Mouse (Mus musculus) forebrain, embryonic 15.5 days (tissue): Measurements from ENCODE around the gene Ddx19b. TPM values are rescaled to one million over a fixed set of nuclear protein-coding genes. Genes with fewer than 3 reads are reported as not detected.

Experiments
- ATAC-seq: fragments of 200-750 bp; cut with Nextera tagmentation; replicated peaks from 2 replicates; pipeline ENCODE4 v1.8.0; 2017; ENCODE audit warnings: mild to moderate bottlenecking, moderate TSS enrichment, moderate library complexity
- H3K27ac ChIP-seq: fragments of 300-500 bp; sonication (generic); replicated peaks from 2 replicates; pipeline ENCODE4 v1.5.1; 2015; ENCODE audit warnings: mild to moderate bottlenecking, inconsistent platforms
- H3K27me3 ChIP-seq: fragments of 300-500 bp; sonication (generic); 2 replicates; pipeline ENCODE4 v1.6.1; 2015; ENCODE audit warnings: inconsistent platforms
- H3K36me3 ChIP-seq: fragments of 300-500 bp; sonication (generic); 2 replicates; pipeline ENCODE4 v1.6.1; 2015; ENCODE audit warnings: mild to moderate bottlenecking, inconsistent platforms
- H3K4me1 ChIP-seq: fragments of 300-500 bp; sonication (generic); 2 replicates; pipeline ENCODE4 v1.6.1; 2015; ENCODE audit warnings: inconsistent platforms
- H3K4me2 ChIP-seq: fragments of 300-500 bp; sonication (generic); replicated peaks from 2 replicates; pipeline ENCODE4 v1.6.1; 2015; ENCODE audit warnings: mild to moderate bottlenecking, inconsistent platforms
- H3K4me3 ChIP-seq: fragments of 300-500 bp; sonication (generic); 2 replicates; pipeline ENCODE4 v1.5.1; 2015; ENCODE audit warnings: mild to moderate bottlenecking, inconsistent platforms
- H3K9ac ChIP-seq: fragments of 300-500 bp; sonication (generic); replicated peaks from 2 replicates; pipeline ENCODE4 v1.6.1; 2015; ENCODE audit warnings: mild to moderate bottlenecking, inconsistent platforms
- H3K9me3 ChIP-seq: fragments of 300-500 bp; sonication (generic); 2 replicates; pipeline ENCODE4 v1.6.1; 2016; ENCODE audit warnings: inconsistent platforms
- WGBS: fragments of 180-500 bp; shearing (Covaris S2); methylation state at CpG from one replicate; pipeline ENCODE4 v1.1.7; 2015; ENCODE audit warnings: mixed read lengths; 5-methylcytosine and 5-hydroxymethylcytosine counted together
- polyA plus RNA-seq: library from polyadenylated mRNA; unstranded; fragments of >200 nt; fragmentation: Nextera tagmentation; extraction: Ambion mirVana; gene quantifications from 2 replicates; pipeline ENCODE4 v1.2.1, GENCODE M21; 2015

The Ddx19b gene
- polyA plus RNA-seq, 1 experiment from 2014 or later, result 8.9 TPM

DNA sequence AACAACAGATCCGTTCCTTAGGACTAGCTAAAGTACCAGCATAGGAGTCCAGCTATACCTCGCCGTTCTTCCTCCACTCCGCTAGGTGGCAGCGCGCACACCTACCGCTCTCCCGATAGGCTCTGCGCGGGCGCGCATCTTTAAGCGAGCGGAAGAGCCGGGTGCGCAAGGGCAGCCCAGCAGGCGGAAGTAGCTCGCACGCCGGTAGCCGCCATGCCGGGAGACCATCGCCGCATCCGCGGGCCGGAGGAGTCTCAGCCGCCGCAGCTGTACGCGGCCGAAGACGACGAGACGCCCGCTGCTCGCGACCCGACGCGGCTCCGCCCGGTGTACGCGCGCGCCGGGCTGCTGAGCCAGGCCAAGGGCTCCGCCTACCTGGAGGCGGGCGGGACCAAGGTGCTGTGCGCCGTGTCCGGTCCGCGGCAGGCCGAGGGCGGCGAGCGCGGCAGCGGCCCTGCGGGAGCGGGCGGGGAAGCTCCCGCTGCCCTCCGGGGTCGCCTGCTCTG lies 24.7 kb upstream of the Ddx19b start, which contains the start of gene Exosc6:
Exosc6 (plus strand) TSS at position 182 of the 506 bp plus-strand sequence.
- under 1% methylated on average over 58 of the region's 68 CpGs for WGBS
- Histone ChIP-seq H3K27me3 (no peaks in the 10 kb centered on the region), H3K9me3 (no peaks in the 10 kb centered on the region), H3K36me3 (peaks cover 50% of the 10 kb centered on the region), H3K4me2 (peak within 1 kb of the TSS; percentile 99), H3K9ac (peak within 1 kb of the TSS; percentile 80), H3K27ac (peak within 1 kb of the TSS; percentile 78), H3K4me3 (peak within 1 kb of the TSS; percentile 98), H3K4me1 (peaks cover 19% of the 10 kb centered on the region)
- ATAC-seq, result peak; percentile 97

DNA sequence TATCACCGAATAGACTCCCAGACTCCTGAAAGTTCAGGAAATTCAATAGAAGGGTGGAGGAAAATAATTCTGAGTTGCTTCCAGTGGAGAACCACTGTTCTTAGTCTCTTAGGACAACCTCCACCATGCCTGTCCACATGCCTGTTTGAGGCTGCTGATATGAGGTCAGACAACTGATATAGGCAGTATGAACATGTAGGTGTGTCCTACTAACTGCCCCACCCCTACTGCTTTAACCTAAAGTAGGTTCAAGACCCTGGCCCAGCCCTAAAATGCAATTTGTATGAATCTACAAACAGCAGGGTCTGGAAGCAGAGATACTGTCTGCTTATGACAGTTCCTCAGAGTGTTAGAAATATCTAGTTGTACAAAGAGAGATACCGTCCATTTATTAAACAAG lies 24.1 kb upstream of the Ddx19b start:
- Histone ChIP-seq H3K4me3 (peak overlapping the region; percentile 98; the same call in 1 of the 2 replicates), H3K9ac (no peak overlapping the region), H3K27ac (no peak overlapping the region), H3K27me3 (no peaks in the 10 kb centered on the region), H3K9me3 (no peaks in the 10 kb centered on the region), H3K4me1 (peaks cover 14% of the 10 kb centered on the region), H3K36me3 (peaks cover 54% of the 10 kb centered on the region), H3K4me2 (no peak overlapping the region)
- peak; percentile 42; the same call in 1 of the 2 replicates for ATAC-seq
- WGBS, result 70% methylated on average over 2 of the region's 2 CpGs

DNA sequence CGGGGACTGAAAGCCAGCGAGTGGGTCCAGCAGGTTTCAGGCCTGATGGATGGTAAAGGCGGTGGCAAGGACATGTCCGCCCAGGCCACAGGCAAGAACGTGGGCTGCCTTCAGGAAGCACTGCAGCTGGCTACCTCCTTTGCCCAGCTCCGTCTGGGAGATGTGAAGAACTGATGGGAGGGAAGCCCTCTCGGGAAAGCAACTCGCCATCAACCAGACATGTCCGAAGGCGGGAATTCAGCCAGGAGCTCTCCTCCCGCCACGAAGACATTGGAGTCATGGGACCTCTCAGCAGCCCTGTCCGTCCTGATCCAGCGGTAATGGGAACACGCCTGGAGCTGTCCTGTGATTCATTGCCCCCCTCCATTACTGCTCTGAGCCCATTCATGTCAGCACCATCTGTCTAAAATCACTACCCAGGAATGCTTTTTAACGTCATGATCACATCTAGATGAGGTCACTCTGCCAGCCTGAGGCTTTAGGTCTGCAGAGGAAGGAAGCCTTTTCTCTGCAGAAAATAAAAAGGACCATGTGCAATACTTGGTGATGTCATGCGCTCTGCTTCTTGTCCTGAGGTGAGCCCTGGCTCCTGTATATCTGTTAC lies 23.6 kb upstream of the Ddx19b start:
- 92% methylated on average over 17 of the region's 17 CpGs for WGBS
- no peaks in the 10 kb centered on the region for H3K9me3 ChIP-seq

DNA sequence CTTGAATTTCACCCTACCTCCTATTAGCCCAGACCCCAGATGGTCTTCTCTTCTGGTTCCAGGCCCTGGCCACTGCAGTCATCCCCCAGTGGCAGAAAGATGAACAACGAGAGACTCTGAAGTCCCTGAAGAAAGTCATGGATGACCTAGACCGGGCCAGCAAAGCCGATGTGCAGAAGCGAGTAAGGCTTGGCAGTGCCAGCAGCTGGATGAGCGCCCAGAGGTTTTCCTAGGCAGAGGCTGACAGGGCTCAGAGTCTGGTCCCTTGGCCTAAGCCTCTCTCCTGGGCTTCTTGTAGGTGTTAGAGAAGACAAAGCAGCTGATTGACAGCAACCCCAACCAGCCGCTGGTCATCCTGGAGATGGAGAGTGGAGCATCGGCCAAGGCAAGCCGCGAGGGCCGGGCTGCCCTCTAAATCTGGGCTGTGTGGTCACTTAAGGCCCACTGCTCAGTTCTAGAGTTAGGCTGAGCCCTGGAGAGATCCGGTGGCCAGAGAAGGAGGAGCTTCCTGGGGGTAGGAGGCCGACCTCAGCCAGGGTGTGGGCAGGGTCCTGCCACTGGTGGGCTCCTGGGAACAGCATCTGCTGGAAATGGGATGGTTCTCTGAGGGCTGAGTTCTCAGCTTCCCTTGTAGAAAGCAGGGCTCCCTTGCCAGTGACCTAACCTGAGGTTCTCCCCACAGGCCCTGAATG lies 22.4 kb upstream of the Ddx19b start:
- Histone ChIP-seq H3K4me3 (no peak overlapping the region), H3K9me3 (no peaks in the 10 kb centered on the region), H3K36me3 (peaks cover 71% of the 10 kb centered on the region), H3K27me3 (no peaks in the 10 kb centered on the region), H3K27ac (no peak overlapping the region), H3K4me2 (no peak overlapping the region), H3K4me1 (peaks cover 13% of the 10 kb centered on the region), H3K9ac (no peak overlapping the region)
- no peak for ATAC-seq
- WGBS, result 91% methylated on average over 12 of the region's 12 CpGs

More for the DNA sequence above, 23.6 kb upstream of the Ddx19b start:
- H3K36me3 ChIP-seq, result peaks cover 59% of the 10 kb centered on the region
- H3K4me1 ChIP-seq, result peaks cover 13% of the 10 kb centered on the region
- no peak overlapping the region for H3K9ac ChIP-seq
- no peak overlapping the region for H3K4me2 ChIP-seq
- no peak for ATAC-seq
- H3K27ac ChIP-seq, result no peak overlapping the region
- no peaks in the 10 kb centered on the region for H3K27me3 ChIP-seq
- no peak overlapping the region for H3K4me3 ChIP-seq

DNA sequence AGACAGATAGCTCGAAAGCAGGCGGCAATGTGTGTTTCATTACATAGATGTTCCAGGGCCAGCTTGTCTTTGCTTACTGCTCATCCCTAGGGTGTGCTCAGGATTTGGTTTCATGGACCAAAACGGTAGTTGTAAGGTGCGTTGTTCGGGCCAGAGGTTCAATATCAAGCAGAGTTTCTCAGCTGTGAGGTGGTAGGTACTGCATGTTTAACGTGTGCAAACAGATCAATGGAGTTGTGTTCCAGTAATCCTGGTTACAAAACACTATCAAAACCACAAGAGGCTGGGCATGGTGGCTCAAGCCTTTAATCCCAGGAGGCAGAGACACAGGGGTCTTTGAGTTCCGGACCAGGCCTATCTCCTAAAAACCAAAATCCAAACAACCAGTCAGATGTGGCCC lies 17.6 kb upstream of the Ddx19b start:
- Histone ChIP-seq H3K27ac (no peak overlapping the region), H3K4me1 (no peaks in the 10 kb centered on the region), H3K36me3 (peaks cover 97% of the 10 kb centered on the region), H3K9me3 (no peaks in the 10 kb centered on the region), H3K4me2 (no peak overlapping the region), H3K4me3 (no peak overlapping the region), H3K27me3 (no peaks in the 10 kb centered on the region), H3K9ac (no peak overlapping the region)
- ATAC-seq, result no peak
- WGBS, result 97% methylated on average over 7 of the region's 7 CpGs

DNA sequence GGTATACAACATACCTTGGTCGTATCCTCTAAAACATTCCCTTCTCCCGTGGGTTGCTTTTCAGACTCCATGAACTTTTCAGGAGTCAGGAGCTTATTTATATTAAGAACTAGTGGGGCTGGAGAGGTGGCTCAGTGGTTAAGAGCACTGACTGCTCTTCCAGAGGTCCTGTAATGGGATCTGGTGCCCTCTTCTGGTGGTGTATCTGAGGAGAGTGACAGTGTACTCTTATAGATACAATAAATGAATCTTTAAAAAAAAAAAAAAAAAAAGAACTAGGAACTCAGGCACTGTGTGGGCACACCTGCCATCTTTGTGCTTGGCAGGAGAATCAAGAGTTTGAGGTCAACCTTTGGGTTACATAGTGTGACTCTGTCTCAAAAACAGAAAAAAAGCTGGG lies 17.1 kb upstream of the Ddx19b start:
- H3K4me3 ChIP-seq, result no peak overlapping the region
- H3K27ac ChIP-seq, result no peak overlapping the region
- WGBS, result 92% methylated on average over 2 of the region's 2 CpGs
- H3K9ac ChIP-seq, result no peak overlapping the region
- H3K36me3 ChIP-seq, result peaks cover 97% of the 10 kb centered on the region
- H3K9me3 ChIP-seq, result no peaks in the 10 kb centered on the region
- no peak overlapping the region for H3K4me2 ChIP-seq
- no peaks in the 10 kb centered on the region for H3K4me1 ChIP-seq
- H3K27me3 ChIP-seq, result no peaks in the 10 kb centered on the region
- no peak for ATAC-seq

DNA sequence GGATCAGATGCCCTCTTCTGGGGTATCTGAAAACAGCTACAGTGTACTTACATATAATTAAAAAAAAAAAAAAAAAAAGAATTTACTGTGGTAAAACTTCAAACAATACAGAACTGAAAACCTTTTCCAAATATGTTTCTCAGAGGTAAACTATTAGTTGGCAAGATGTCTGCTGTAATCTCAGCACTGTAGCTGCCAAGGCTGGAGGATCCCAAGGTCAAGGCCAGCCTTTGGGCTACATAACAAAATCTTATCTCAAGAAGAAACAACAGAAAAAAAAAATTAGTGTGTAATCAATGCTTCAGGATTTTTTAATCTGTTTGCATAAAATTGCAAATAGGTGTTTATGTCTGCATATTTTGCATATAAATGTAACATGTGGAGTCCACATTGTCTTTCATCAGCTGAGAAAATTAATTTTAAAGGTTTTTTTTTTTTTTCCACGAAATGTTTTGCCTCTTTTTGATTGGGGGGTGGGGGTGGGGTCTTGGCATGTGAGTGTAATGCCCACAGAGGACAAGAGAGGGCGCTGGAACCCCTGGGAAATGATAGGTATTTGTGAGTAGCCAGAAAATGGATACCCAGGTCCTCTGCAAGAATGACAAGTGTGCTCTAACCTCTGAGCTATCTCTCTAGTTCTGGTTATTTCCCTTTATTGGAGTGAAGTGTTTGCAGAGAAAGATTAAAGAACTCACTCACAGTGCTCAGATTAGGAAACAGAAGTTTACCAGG lies 12.6 kb upstream of the Ddx19b start:
- Histone ChIP-seq H3K9ac (no peak overlapping the region), H3K4me1 (no peaks in the 10 kb centered on the region), H3K36me3 (peaks cover 97% of the 10 kb centered on the region), H3K9me3 (no peaks in the 10 kb centered on the region), H3K4me3 (no peak overlapping the region), H3K4me2 (no peak overlapping the region), H3K27me3 (no peaks in the 10 kb centered on the region), H3K27ac (no peak overlapping the region)
- WGBS, result 49% methylated on average over 2 of the region's 2 CpGs
- no peak for ATAC-seq

DNA sequence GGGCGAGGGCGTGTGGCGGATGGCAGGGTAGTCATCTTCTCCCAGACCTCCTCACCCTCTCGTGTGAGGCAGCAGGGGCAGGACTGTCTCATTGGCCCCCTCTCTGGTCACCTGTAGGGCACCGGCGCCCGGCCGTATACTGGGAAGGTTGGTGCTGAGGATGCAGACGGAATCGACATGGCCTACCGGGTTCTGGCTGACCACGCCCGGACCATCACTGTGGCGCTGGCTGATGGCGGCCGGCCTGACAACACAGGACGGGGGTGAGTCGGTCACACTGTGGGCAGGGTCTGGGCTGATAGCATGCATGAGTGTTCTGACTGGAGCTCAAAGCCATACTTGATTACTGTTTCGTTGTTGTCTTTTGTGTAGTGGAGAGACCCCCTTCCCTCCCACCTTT lies 11.0 kb upstream of the Ddx19b start:
- Histone ChIP-seq H3K27ac (no peak overlapping the region), H3K4me2 (no peak overlapping the region), H3K27me3 (no peaks in the 10 kb centered on the region), H3K36me3 (peaks cover 92% of the 10 kb centered on the region), H3K4me1 (no peaks in the 10 kb centered on the region), H3K9me3 (no peaks in the 10 kb centered on the region), H3K4me3 (no peak overlapping the region), H3K9ac (no peak overlapping the region)
- 95% methylated on average over 19 of the region's 19 CpGs for WGBS
- no peak for ATAC-seq

DNA sequence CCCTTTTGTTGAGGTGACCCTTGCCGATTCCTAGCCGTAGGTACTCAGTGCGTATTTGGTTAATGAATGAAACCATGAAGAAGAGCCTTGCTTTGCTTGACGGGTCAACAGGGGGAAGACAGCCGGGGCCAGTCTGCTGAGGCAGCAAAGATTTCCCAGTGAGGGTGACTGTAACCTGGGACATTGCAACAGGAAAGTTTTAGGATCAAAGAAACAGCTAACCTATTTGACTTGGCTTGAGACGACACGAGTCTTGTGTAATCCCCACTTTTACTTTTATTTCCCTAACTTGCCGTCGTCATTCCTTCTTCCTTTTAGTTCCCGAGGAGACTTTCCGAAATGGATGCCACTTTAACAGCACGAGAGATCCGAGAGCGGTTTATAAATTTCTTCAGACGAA lies 5.0 kb upstream of the Ddx19b start:
- H3K9ac ChIP-seq, result no peak overlapping the region
- no peak overlapping the region for H3K4me2 ChIP-seq
- H3K36me3 ChIP-seq, result peaks cover 45% of the 10 kb centered on the region
- WGBS, result 94% methylated on average over 15 of the region's 15 CpGs
- no peak overlapping the region for H3K27ac ChIP-seq
- no peak for ATAC-seq
- H3K27me3 ChIP-seq, result peaks cover 4% of the 10 kb centered on the region; the same call in 1 of the 2 replicates
- H3K4me3 ChIP-seq, result no peak overlapping the region
- no peaks in the 10 kb centered on the region for H3K9me3 ChIP-seq
- peaks cover 28% of the 10 kb centered on the region for H3K4me1 ChIP-seq

DNA sequence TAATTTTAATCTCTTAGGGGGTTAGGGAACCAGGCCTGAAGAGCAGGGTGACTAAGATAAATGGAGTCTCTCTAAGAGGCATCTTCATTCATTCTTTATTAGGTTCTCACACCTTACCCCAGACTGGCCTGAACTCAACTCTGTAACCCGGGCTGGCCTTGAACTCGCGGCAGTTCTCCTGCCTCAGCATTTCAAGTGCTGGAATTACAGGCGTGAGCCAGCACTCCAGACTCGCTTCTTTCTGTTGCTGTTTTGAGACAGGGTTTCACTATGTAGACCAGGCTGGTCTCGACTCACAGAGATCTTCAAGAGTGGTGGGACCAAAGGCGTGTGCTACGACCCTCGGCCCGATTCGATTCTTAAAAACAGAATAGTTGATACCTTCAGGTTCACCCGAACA lies 2.7 kb upstream of the Ddx19b start:
- Histone ChIP-seq H3K4me2 (peak overlapping the region; percentile 56), H3K36me3 (peaks cover 24% of the 10 kb centered on the region), H3K9me3 (no peaks in the 10 kb centered on the region), H3K27ac (peak overlapping the region; percentile 85), H3K27me3 (peaks cover 10% of the 10 kb centered on the region; the same call in 1 of the 2 replicates), H3K9ac (peak overlapping the region; percentile 82), H3K4me1 (peaks cover 28% of the 10 kb centered on the region), H3K4me3 (peak overlapping the region; percentile 82)
- no peak for ATAC-seq
- WGBS, result 23% methylated on average over 12 of the region's 12 CpGs

DNA sequence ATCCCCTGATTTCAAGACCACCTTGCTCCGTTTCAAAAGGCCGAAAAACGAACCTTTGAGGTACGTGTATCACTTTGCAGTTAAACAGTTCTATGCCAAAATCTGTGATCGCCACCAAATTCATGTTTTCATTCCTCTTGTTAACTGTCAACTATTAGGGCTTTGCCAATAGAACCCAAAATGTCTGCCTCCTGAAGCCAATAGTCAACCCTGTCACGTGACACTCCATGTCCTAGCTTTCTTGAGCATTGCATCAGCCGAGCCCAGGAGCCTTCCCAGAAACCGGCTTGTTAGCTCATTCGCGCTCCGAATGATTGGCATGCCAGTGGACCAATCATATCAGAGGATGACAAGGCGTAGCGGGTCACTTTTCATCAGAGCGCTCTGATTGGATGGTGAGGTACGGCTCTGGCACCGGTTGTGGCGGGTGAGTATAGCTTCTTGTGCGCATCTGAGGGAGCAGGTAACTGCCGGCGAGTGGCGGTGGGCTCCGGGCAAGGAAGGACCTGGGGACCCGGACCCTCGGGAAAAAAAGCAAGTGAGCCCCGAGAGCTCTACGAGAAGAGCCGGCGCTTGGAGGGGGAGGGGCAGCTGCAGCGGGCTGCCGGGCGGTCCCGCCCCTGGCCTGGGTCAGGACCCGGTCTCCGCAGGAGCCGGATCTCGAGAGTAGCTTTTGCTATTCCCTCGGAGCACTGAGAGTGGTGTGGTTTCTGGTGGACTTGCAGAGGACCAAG lies 2.1 kb upstream of the Ddx19b start:
- H3K4me2 ChIP-seq, result peak overlapping the region; percentile 56
- peak overlapping the region; percentile 82 for H3K9ac ChIP-seq
- H3K36me3 ChIP-seq, result peaks cover 18% of the 10 kb centered on the region
- WGBS, result 6% methylated on average over 37 of the region's 37 CpGs
- H3K9me3 ChIP-seq, result no peaks in the 10 kb centered on the region
- peaks cover 10% of the 10 kb centered on the region; the same call in 1 of the 2 replicates for H3K27me3 ChIP-seq
- H3K4me3 ChIP-seq, result peak overlapping the region; percentile 82
- peaks cover 28% of the 10 kb centered on the region for H3K4me1 ChIP-seq
- ATAC-seq, result peak; percentile 100
- H3K27ac ChIP-seq, result peak overlapping the region; percentile 85
